Mouse (Mus musculus) midbrain, embryonic 13.5 days (tissue): ENCODE data around the gene Tiparp. TPM values are rescaled to one million over a fixed set of nuclear protein-coding genes. Genes with fewer than 3 reads are reported as not detected.
A peak's percentile ranks its signal among the peaks of the same experiment; 100 is the strongest.

Experiments used
- ATAC-seq: fragments of 200-750 bp; cut with Nextera tagmentation; 2 replicates; pipeline ENCODE4 v1.8.0; 2017; ENCODE audit warnings: mild to moderate bottlenecking, moderate TSS enrichment, moderate library complexity
- H3K27ac ChIP-seq: fragments of 300-500 bp; sonication (generic); 2 replicates; pipeline ENCODE4 v1.5.1; 2015; ENCODE audit warnings: inconsistent platforms, mild to moderate bottlenecking, moderate library complexity
- H3K27me3 ChIP-seq: fragments of 300-500 bp; sonication (generic); 2 replicates; pipeline ENCODE4 v1.6.1; 2015; ENCODE audit warnings: mild to moderate bottlenecking, inconsistent platforms
- H3K36me3 ChIP-seq: fragments of 300-500 bp; sonication (generic); 2 replicates; pipeline ENCODE4 v1.6.1; 2015; ENCODE audit warnings: mild to moderate bottlenecking, inconsistent platforms
- H3K4me1 ChIP-seq: fragments of 300-500 bp; sonication (generic); replicated peaks from 2 replicates; pipeline ENCODE4 v1.6.1; 2015; ENCODE audit warnings: inconsistent platforms
- H3K4me2 ChIP-seq: fragments of 300-500 bp; sonication (generic); replicated peaks from 2 replicates; pipeline ENCODE4 v1.6.1; 2015; ENCODE audit warnings: moderate library complexity, mild to moderate bottlenecking, inconsistent platforms
- H3K4me3 ChIP-seq: fragments of 300-500 bp; sonication (generic); replicated peaks from 2 replicates; pipeline ENCODE4 v1.5.1; 2015; ENCODE audit warnings: mild to moderate bottlenecking, inconsistent platforms
- H3K9ac ChIP-seq: fragments of 300-500 bp; sonication (generic); replicated peaks from 2 replicates; pipeline ENCODE4 v1.6.1; 2015; ENCODE audit warnings: mild to moderate bottlenecking, inconsistent platforms
- H3K9me3 ChIP-seq: fragments of 300-500 bp; sonication (generic); 2 replicates; pipeline ENCODE4 v1.6.1; 2016; ENCODE audit warnings: mild to moderate bottlenecking, inconsistent platforms
- WGBS: fragments of 180-500 bp; shearing (Covaris S2); methylation state at CpG from one replicate; pipeline ENCODE4 v1.1.7; 2015; 5-methylcytosine and 5-hydroxymethylcytosine counted together
- polyA plus RNA-seq: library from polyadenylated mRNA; unstranded; fragments of >200 nt; fragmentation: Nextera tagmentation; extraction: Ambion mirVana; gene quantifications from 2 replicates; pipeline ENCODE4 v1.2.1, GENCODE M21; 2015

Tiparp gene
- polyA plus RNA-seq, 1 experiment from 2014 or later = 30.9 TPM

DNA sequence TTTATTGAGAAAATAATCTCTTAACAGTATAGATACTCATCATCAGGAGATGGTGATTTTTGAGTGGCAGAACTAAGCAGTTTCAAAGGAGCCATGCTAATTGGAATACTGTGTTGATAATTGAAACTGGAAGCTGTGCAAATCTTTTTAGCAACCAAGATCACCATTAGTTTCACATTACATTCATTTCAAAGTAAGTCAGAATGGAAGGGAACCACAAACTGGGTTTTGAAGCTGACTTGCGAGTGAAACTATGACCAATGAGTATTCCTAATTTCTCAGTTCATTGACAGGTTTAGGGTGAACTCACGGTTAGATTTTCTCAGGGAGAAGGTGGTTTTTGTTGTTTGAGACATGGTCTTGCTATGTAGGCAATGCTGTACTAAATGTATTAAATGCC is 6.3 kb downstream of the Tiparp start:
- no peak for ATAC-seq
- Histone ChIP-seq H3K4me1 (peaks cover 32% of the 10 kb centered on the region), H3K27ac (no peak overlapping the region), H3K9me3 (no peaks in the 10 kb centered on the region), H3K9ac (no peak overlapping the region), H3K36me3 (peaks cover 9% of the 10 kb centered on the region), H3K27me3 (no peaks in the 10 kb centered on the region), H3K4me2 (no peak overlapping the region), H3K4me3 (no peak overlapping the region)
- 52% methylated on average over 2 of the region's 2 CpGs for WGBS

DNA sequence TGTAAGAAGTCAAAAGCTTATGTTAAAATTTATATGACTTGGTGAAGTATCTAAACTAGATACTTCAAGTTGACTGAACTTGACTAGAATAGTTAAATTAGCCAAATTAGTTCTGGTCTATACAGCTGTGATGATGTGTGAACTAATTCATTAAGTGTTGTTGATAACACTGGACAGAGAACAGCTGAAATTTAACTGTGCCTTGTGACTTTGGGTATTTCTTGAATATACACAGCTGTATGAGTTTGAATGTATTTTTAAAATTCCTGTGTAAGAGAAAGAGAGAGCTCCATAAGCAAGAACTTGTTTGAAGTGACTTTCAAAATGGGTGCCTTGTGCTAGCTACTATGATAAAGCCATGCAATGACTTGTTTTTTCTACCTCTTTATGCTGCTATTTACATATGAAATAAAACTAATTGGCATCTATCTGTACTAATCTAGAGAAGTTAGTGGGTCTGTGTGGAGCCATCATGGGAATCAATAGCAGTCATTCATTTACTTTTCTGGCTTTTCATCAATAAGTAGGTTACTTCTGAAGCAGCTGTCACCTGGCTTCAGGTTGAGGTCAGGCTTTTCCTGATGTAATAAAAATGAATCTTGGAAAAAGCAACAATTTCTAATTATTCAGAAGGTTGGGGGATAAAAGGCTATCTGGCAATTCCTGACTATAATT is 7.0 kb downstream of the Tiparp start:
- Histone ChIP-seq H3K4me1 (peaks cover 29% of the 10 kb centered on the region), H3K27ac (no peak overlapping the region), H3K4me3 (no peak overlapping the region), H3K27me3 (no peaks in the 10 kb centered on the region), H3K36me3 (peaks cover 9% of the 10 kb centered on the region), H3K9ac (no peak overlapping the region), H3K9me3 (no peaks in the 10 kb centered on the region), H3K4me2 (no peak overlapping the region)
- no peak for ATAC-seq

DNA sequence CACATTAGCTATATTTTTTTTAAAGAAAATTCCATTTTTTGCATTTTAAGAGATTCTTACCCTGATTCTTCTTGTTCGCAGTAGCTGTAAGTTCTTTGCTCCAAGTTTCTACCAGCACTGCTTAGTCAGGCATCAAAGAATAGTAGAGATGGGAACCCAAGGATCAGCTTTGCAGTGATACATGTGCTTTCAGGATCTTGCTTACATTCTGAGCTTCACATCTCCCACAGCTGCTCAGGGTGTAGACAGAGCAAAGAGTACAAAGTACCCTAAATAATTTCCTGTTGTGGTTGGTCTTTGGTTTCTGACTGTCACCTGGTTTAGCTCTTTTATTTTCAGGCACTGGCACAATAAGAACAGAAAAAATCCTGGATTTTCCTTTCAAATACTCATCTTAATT is 9.1 kb downstream of the Tiparp start:
- no peak for ATAC-seq
- H3K9me3 ChIP-seq = no peaks in the 10 kb centered on the region
- H3K27ac ChIP-seq = no peak overlapping the region
- peaks cover 26% of the 10 kb centered on the region for H3K4me1 ChIP-seq
- peaks cover 4% of the 10 kb centered on the region; the same call in 1 of the 2 replicates for H3K36me3 ChIP-seq
- WGBS = 47% methylated on average over 1 of the region's 1 CpGs
- no peak overlapping the region for H3K9ac ChIP-seq
- H3K4me2 ChIP-seq = no peak overlapping the region
- no peak overlapping the region for H3K4me3 ChIP-seq
- H3K27me3 ChIP-seq = no peaks in the 10 kb centered on the region

DNA sequence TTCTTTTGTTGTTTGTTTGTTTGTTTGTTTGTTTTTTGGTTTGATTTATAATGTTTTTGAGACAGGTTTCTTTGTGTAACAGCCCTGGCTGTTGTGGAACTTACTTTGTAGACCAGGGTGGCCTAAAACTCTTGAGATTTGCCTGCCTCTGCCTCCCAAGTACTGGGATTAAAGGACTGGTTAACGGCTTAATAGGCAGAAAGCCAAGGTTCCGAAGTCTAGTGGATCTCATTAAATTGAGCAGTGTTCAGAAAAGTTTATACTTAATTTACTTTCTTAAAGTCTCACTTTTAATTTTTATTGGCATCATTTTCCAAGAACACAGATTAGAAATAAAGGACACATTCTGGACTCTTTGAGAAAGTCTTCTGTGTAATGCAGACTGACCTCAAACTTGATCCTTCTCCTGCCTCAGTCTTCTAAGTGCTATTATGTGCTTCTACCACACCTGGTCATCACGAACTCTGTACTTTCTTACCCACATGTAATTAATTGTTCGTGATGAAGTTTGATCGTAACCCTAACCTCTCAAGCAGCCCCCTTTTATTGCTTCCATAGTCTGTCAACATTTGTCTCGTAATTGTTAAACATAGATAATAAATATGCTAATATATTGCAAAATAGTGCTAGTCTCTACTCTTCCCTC is 12.8 kb downstream of the Tiparp start:
- no peak overlapping the region for H3K9ac ChIP-seq
- no peak overlapping the region for H3K27ac ChIP-seq
- H3K36me3 ChIP-seq = no peaks in the 10 kb centered on the region
- no peak overlapping the region for H3K4me2 ChIP-seq
- no peak overlapping the region for H3K4me3 ChIP-seq
- peaks cover 7% of the 10 kb centered on the region; the same call in 1 of the 2 replicates for H3K4me1 ChIP-seq
- 89% methylated on average over 6 of the region's 6 CpGs for WGBS
- ATAC-seq = no peak
- no peaks in the 10 kb centered on the region for H3K9me3 ChIP-seq
- no peaks in the 10 kb centered on the region for H3K27me3 ChIP-seq

DNA sequence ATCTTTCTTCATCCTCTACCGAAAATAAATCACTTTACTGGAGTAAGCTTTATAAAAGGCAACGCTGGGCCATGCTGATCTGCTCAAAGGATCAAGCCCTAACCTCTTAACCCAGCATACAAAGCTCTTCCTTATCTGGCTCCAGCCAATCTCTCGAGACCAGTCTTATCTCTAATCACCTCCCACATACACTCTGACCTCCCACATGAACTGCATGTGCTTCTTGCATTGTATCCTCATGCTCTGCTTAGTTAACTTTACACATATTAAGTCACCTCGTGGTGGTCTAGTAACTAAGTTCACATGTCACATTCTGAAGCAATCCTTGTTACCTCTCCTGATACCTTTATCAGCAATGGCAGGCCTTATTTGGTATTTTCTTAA is 13.3 kb downstream of the Tiparp start:
- 42% methylated on average over 4 of the region's 4 CpGs for WGBS
- H3K27ac ChIP-seq = no peak overlapping the region
- no peak overlapping the region for H3K4me3 ChIP-seq
- no peaks in the 10 kb centered on the region for H3K36me3 ChIP-seq
- H3K4me2 ChIP-seq = no peak overlapping the region
- peaks cover 6% of the 10 kb centered on the region; the same call in 1 of the 2 replicates for H3K4me1 ChIP-seq
- H3K9ac ChIP-seq = no peak overlapping the region
- no peaks in the 10 kb centered on the region for H3K27me3 ChIP-seq
- no peaks in the 10 kb centered on the region for H3K9me3 ChIP-seq
- ATAC-seq = no peak

DNA sequence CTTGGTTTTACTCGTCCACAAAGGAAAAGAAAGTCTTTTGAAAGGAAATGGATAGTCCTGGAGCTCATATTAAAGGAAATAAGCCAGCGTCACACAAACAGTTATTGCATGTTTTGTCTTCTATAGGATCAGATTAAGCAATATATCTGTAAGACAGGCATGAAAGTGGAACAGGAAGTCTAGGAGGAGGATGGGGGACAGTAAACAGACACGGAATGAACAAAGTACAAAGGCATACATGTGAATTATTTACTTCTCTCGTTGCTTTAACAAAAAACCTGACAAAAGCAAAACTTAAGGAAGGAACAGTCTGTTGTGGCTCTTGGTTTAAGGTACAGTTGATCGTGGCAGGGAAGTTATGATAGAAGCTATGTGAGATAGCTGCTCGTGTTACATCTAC is 21.6 kb downstream of the Tiparp start:
- peaks cover 11% of the 10 kb centered on the region for H3K4me1 ChIP-seq
- no peak overlapping the region for H3K4me2 ChIP-seq
- no peak overlapping the region for H3K4me3 ChIP-seq
- no peak overlapping the region for H3K27ac ChIP-seq
- H3K9me3 ChIP-seq = no peaks in the 10 kb centered on the region
- ATAC-seq = no peak
- H3K36me3 ChIP-seq = peaks cover 13% of the 10 kb centered on the region
- 0 out of 2 replicates have a peak, but pooled peaks cover 4% of the 10 kb centered on the region for H3K27me3 ChIP-seq
- WGBS = 73% methylated on average over 6 of the region's 6 CpGs
- H3K9ac ChIP-seq = no peak overlapping the region

DNA sequence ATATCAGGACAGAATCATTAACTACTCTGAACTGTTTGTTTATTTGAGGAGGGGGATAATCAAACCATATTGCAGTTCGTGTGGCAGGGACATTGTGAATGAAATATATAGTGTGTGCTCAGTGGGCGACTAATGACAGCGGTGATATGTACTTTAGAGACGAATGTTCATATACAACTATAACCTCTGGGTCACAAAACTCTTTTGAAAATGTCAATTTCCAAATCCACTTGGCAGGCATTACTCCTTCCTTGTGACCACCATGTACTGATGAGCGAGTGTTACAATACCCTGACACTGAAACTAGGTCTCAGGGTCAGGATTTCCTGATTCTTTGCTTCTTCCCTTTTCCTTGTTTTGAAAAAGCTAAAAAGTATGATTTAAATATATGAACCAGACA is 22.9 kb downstream of the Tiparp start:
- WGBS = 51% methylated on average over 5 of the region's 5 CpGs
- Histone ChIP-seq H3K9ac (no peak overlapping the region), H3K36me3 (peaks cover 13% of the 10 kb centered on the region), H3K4me3 (no peak overlapping the region), H3K9me3 (no peaks in the 10 kb centered on the region), H3K27me3 (0 out of 2 replicates have a peak, but pooled peaks cover 4% of the 10 kb centered on the region), H3K4me1 (peaks cover 11% of the 10 kb centered on the region), H3K27ac (no peak overlapping the region), H3K4me2 (no peak overlapping the region)
- no peak for ATAC-seq

DNA sequence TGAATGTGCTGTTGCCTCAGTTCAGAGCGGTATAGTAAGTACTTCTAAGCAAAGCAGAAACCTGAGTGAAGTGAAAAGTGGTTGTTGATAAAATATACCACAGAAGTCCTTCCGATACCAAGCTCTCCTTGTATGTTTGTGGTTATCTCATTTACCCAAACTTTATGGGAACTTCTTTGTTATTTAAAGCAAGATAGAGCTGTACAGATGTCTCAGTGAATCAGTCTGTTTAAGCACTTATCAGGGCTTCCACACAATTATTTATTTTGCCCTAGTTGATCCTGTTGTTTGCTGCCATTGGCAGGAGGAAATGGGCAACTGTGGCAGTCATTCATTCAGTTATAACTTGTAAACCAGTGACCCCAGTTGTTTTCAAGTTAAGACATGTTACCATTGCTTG is 26.4 kb downstream of the Tiparp start:
- H3K4me1 ChIP-seq = peaks cover 25% of the 10 kb centered on the region
- H3K9ac ChIP-seq = no peak overlapping the region
- H3K9me3 ChIP-seq = no peaks in the 10 kb centered on the region
- H3K27me3 ChIP-seq = 0 out of 2 replicates have a peak, but pooled peaks cover 4% of the 10 kb centered on the region
- peaks cover 13% of the 10 kb centered on the region for H3K36me3 ChIP-seq
- no peak overlapping the region for H3K4me2 ChIP-seq
- ATAC-seq = no peak
- no peak overlapping the region for H3K27ac ChIP-seq
- 100% methylated on average over 2 of the region's 2 CpGs for WGBS
- no peak overlapping the region for H3K4me3 ChIP-seq

DNA sequence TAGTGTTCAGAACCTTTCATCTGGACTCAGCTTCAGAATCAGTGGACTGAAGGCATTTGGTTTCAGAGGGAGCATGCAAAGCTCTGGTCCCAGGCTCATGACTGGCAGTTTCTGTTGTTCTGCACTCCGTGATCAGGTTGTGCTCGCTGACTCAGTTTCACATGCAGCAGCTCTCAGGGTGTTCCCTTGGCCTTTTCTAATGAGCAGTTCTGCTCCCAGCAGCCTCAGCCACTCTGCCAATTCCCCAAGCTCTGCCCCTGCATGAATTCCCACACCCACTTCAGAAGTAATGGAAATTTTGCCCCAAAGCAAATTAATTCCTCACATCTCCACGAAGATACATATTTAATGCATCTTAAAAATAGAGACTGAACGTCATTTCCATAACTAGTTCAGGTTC is 30.5 kb downstream of the Tiparp start:
- Histone ChIP-seq H3K36me3 (peaks cover 8% of the 10 kb centered on the region), H3K4me3 (no peak overlapping the region), H3K4me2 (no peak overlapping the region), H3K27me3 (0 out of 2 replicates have a peak, but pooled peaks cover 2% of the 10 kb centered on the region), H3K9ac (no peak overlapping the region), H3K9me3 (no peaks in the 10 kb centered on the region), H3K27ac (peak overlapping the region; percentile 51; the same call in 1 of the 2 replicates), H3K4me1 (peaks cover 13% of the 10 kb centered on the region)
- ATAC-seq = peak; percentile 56; the same call in 1 of the 2 replicates
- 54% methylated on average over 4 of the region's 4 CpGs for WGBS

DNA sequence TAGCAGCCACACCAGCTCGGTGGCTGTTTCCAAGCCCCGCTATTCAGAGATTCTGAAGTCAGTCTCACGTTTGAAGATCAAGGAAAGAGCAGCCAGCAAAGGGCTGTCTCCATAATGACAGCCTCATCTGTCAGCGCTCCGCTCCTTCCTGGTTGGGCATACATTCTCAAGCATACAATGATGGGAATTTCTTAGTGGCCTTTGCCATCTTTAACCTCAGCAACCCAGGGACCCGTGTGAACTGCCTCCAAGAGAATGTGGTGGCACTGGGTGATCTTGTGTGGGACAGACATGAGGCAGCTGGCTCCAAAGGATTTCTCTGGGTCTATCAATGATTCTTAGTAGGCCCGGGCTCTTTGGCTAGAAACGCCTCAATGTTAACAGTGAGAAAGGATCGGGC is 34.0 kb downstream of the Tiparp start:
- Histone ChIP-seq H3K27me3 (0 out of 2 replicates have a peak, but pooled peaks cover 2% of the 10 kb centered on the region), H3K9ac (no peak overlapping the region), H3K4me3 (no peak overlapping the region), H3K36me3 (no peaks in the 10 kb centered on the region), H3K4me1 (peaks cover 13% of the 10 kb centered on the region), H3K9me3 (no peaks in the 10 kb centered on the region), H3K27ac (no peak overlapping the region), H3K4me2 (no peak overlapping the region)
- no peak for ATAC-seq
- WGBS = 73% methylated on average over 9 of the region's 9 CpGs

DNA sequence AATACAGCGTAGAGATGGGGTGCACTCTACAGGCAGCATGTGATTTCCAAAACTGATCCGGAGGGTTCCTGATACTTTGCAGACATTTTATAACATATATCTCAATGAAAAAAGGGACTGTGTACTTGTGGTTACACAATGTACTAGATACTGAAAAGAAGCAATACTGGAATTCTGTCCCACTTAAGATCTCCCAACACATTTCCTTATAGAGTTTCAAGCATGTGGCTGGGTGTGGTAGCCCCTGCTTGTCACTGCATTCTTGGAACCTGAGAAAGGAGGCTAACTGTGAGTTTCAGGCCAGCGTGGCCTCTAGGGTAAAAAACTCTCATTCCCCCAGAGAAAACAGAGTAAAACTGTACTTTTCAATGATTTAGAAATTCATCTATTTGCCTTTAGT is 34.5 kb downstream of the Tiparp start:
- Histone ChIP-seq H3K4me3 (no peak overlapping the region), H3K9me3 (no peaks in the 10 kb centered on the region), H3K36me3 (no peaks in the 10 kb centered on the region), H3K27me3 (0 out of 2 replicates have a peak, but pooled peaks cover 2% of the 10 kb centered on the region), H3K27ac (no peak overlapping the region), H3K9ac (no peak overlapping the region), H3K4me2 (no peak overlapping the region), H3K4me1 (peaks cover 13% of the 10 kb centered on the region)
- no peak for ATAC-seq
- WGBS = 96% methylated on average over 3 of the region's 3 CpGs

DNA sequence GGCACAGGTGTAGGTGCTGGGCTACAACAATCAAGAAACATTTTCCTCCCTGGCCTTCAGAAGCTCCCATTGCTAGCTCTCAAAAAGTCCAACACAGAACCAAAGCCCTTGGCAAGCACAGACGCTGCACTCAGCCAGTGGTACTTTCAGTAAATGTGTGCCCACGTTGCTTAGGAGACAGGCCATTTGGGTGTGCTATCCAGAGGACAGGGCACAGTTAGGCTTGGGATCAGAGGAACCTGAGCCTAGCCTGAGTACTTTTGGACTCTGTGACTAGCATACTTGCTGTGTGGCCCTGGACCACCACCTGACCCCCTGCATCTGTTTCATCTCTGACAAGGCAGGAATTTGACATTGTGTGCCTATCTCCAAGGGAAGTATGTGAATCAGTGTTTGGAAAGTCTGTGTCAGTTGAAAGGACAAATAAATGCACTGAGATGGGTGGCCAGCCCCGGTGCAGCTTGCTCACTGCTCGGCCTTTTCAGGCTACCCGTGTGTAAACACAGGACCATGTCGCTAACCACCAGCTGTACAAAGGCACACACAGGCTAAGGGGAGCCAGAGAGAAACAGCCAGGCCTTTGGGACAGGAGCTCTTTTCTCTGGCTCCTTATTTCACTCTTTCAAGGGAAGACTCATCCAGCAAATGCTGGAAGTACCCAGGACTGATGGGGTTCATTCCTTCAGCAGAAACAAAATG is 35.9 kb downstream of the Tiparp start:
- Histone ChIP-seq H3K27ac (no peak overlapping the region), H3K27me3 (0 out of 2 replicates have a peak, but pooled peaks cover 2% of the 10 kb centered on the region), H3K36me3 (no peaks in the 10 kb centered on the region), H3K4me2 (no peak overlapping the region), H3K4me1 (peaks cover 3% of the 10 kb centered on the region; the same call in 1 of the 2 replicates), H3K9me3 (no peaks in the 10 kb centered on the region), H3K9ac (no peak overlapping the region), H3K4me3 (no peak overlapping the region)
- peak; percentile 55; the same call in 1 of the 2 replicates for ATAC-seq
- WGBS = 51% methylated on average over 6 of the region's 6 CpGs
